Mouse (Mus musculus) midbrain, embryonic 16.5 days (tissue): ENCODE measurements around the gene Trim33. TPM values are rescaled to one million over a fixed set of nuclear protein-coding genes. Genes with fewer than 3 reads are reported as not detected.

Experiments
- ATAC-seq: fragments of 200-750 bp; cut with Nextera tagmentation; 2 replicates; pipeline ENCODE4 v1.8.0; 2017; ENCODE audit warnings: moderate TSS enrichment
- H3K27ac ChIP-seq: fragments of 300-500 bp; sonication (generic); 2 replicates; pipeline ENCODE4 v1.5.1; 2014; ENCODE audit warnings: mild to moderate bottlenecking, low read length, mixed read lengths
- H3K27me3 ChIP-seq: fragments of 300-500 bp; sonication (generic); 2 replicates; pipeline ENCODE4 v1.6.1; 2014; ENCODE audit warnings: low read depth, low read length, mixed read lengths; ENCODE audit not compliant: control insufficient read depth, insufficient read depth
- H3K36me3 ChIP-seq: fragments of 300-500 bp; sonication (generic); 2 replicates; pipeline ENCODE4 v1.6.1; 2014; ENCODE audit warnings: mild to moderate bottlenecking, low read length, moderate library complexity, mixed read lengths; ENCODE audit not compliant: control insufficient read depth, insufficient read depth
- H3K4me1 ChIP-seq: fragments of 300-500 bp; sonication (generic); 2 replicates; pipeline ENCODE4 v1.6.1; 2014; ENCODE audit warnings: mild to moderate bottlenecking, low read length, mixed read lengths; ENCODE audit not compliant: control insufficient read depth, insufficient read depth
- H3K4me2 ChIP-seq: fragments of 300-500 bp; sonication (generic); 2 replicates; pipeline ENCODE4 v1.6.1; 2014; ENCODE audit warnings: mild to moderate bottlenecking, low read length, mixed read lengths
- H3K4me3 ChIP-seq: fragments of 300-500 bp; sonication (generic); 2 replicates; pipeline ENCODE4 v1.5.1; 2014; ENCODE audit warnings: low read depth, mild to moderate bottlenecking, low read length, moderate library complexity, mixed read lengths
- H3K9ac ChIP-seq: fragments of 300-500 bp; sonication (generic); 2 replicates; pipeline ENCODE4 v1.6.1; 2014; ENCODE audit warnings: low read depth, low read length, mixed read lengths
- H3K9me3 ChIP-seq: fragments of 300-500 bp; sonication (generic); replicated peaks from 2 replicates; pipeline ENCODE4 v1.6.1; 2014; ENCODE audit warnings: mild to moderate bottlenecking, low read length, mixed read lengths; ENCODE audit not compliant: control insufficient read depth, poor library complexity, severe bottlenecking
- WGBS: fragments of 180-500 bp; shearing (Covaris S2); extraction: QIAGEN DNeasy Blood & Tissue Kit; methylation state at CpG from one replicate; pipeline ENCODE4 v1.1.7; 2014; 5-methylcytosine and 5-hydroxymethylcytosine counted together
- polyA plus RNA-seq: library from polyadenylated mRNA; unstranded; fragments of >200 nt; fragmentation: Nextera tagmentation; extraction: Ambion mirVana; gene quantifications from 2 replicates; pipeline ENCODE4 v1.2.1, GENCODE M21; 2015

The Trim33 gene
- polyA plus RNA-seq, 1 experiment from 2014 or later, result 32.0 TPM

DNA sequence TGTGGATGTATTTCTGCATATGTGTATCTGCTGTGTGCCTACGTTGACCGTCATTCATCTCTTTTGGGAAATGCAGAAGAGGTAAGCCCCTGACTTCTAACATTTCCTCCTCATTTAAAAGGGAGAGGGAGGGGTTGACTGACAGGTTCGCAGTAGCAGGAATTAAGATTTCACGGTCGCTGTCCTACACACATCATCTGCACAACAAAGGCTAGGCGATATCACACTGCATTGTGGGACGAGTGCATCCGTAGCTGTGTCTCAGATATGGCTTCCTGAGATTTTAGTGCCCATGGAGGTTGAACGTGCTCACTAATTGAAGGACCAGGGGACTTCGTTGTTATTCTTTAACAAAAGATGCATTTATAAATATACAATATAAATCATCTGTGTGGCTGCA, 123.1 kb downstream of the Trim33 start:
- Histone ChIP-seq H3K4me2 (peak overlapping the region; percentile 7; the same call in 1 of the 2 replicates), H3K36me3 (no peaks in the 10 kb centered on the region), H3K9ac (no peak overlapping the region), H3K4me1 (peaks cover 24% of the 10 kb centered on the region), H3K9me3 (no peaks in the 10 kb centered on the region), H3K27me3 (no peaks in the 10 kb centered on the region), H3K4me3 (no peak overlapping the region), H3K27ac (peak overlapping the region; percentile 72)
- WGBS, result 18% methylated on average over 10 of the region's 10 CpGs
- peak; percentile 88 for ATAC-seq

- Histone ChIP-seq H3K9ac (no peak overlapping the region), H3K27ac (no peak overlapping the region), H3K4me3 (no peak overlapping the region), H3K9me3 (no peaks in the 10 kb centered on the region), H3K4me2 (no peak overlapping the region), H3K36me3 (no peaks in the 10 kb centered on the region), H3K27me3 (no peaks in the 10 kb centered on the region), H3K4me1 (peaks cover 25% of the 10 kb centered on the region)
- no peak for ATAC-seq
- 84% methylated on average over 2 of the region's 2 CpGs for WGBS
Observed at GRCm38 (mm10) chr3:103405135-103405534, 126.0 kb downstream of the Trim33 start.

GRCm38 (mm10) chr3:103405871-103406765, 127.0 kb downstream of the Trim33 start:
- no peaks in the 10 kb centered on the region for H3K36me3 ChIP-seq
- H3K4me2 ChIP-seq, result no peak overlapping the region
- no peak overlapping the region for H3K4me3 ChIP-seq
- no peak for ATAC-seq
- no peak overlapping the region for H3K27ac ChIP-seq
- peaks cover 24% of the 10 kb centered on the region for H3K4me1 ChIP-seq
- no peaks in the 10 kb centered on the region for H3K9me3 ChIP-seq
- 91% methylated on average over 11 of the region's 11 CpGs for WGBS
- H3K27me3 ChIP-seq, result no peaks in the 10 kb centered on the region
- no peak overlapping the region for H3K9ac ChIP-seq

Other genes starting within 250 kb of the Trim33 start
- gene Nras, start 221.0 kb upstream of the Trim33 start, polyA plus RNA-seq, result 85.1 and 90.6 TPM in 2 replicates
- 0.20 TPM in 1 of 2 replicates, not detected in the other for gene Ampd1, start 205.3 kb upstream of the Trim33 start, polyA plus RNA-seq
- 1.2 and 1.5 TPM in 2 replicates for gene Dennd2c, start 176.7 kb upstream of the Trim33 start, polyA plus RNA-seq
- 243 and 253 TPM in 2 replicates for gene Bcas2, start 107.6 kb upstream of the Trim33 start, polyA plus RNA-seq